28 mouse cellular contexts compared by ENCODE assay signal in genomic region chr10:108800776-108801175, GRCm38 (mm10).
"Had no signal": no experiment of that assay in that cellular context is flagged by ENCODE, and none has a peak within 500 bp of the region (broad histone marks: within the 10 kb centered on the region; RNA-seq: fewer than 3 reads in every experiment).

No protein-coding gene starts in this region.

- H3K9me3 ChIP-seq: heart, embryonic 13.5 days; heart, embryonic 15.5 days; hindbrain, embryonic 12.5 days; kidney, embryonic 15.5 days; limb, embryonic 10.5 days; limb, embryonic 12.5 days; liver, embryonic 13.5 days; liver, embryonic 15.5 days had no signal

- H3K36me3 ChIP-seq: heart, embryonic 13.5 days; heart, embryonic 15.5 days; hindbrain, embryonic 12.5 days; kidney, embryonic 15.5 days; limb, embryonic 10.5 days; limb, embryonic 12.5 days; liver, embryonic 13.5 days; liver, embryonic 15.5 days had no signal

- DNase-seq: gastrocnemius, postnatal 14 days; gastrocnemius, postnatal 36 days; heart, adult 11 months; heart, adult 2 months; heart, postnatal 14 days; heart, postnatal 36 days; kidney, adult 11 months; kidney, adult 2 months; kidney, adult 9 months; kidney, postnatal 25 days; kidney, postnatal 4 days; layer of hippocampus, adult 9-11 months; liver; liver, embryonic 13.5 days; liver, postnatal 0 days had no signal

- H3K4me1 ChIP-seq: heart, embryonic 13.5 days; heart, embryonic 15.5 days; hindbrain, embryonic 12.5 days; kidney, embryonic 15.5 days; limb, embryonic 10.5 days; limb, embryonic 12.5 days; liver, embryonic 13.5 days; liver, embryonic 15.5 days had no signal

- H3K9ac ChIP-seq: heart, embryonic 13.5 days; heart, embryonic 15.5 days; hindbrain, embryonic 12.5 days; hindbrain, embryonic 14.5 days; kidney, embryonic 15.5 days; limb, embryonic 12.5 days; liver, embryonic 13.5 days; liver, embryonic 15.5 days; liver, postnatal 0 days had no signal

- ATAC-seq: hindbrain, embryonic 16.5 days; intestine, embryonic 16.5 days; liver, postnatal 0 days had no signal

- H3K27me3 ChIP-seq: heart, embryonic 13.5 days; heart, embryonic 15.5 days; hindbrain, embryonic 12.5 days; kidney, embryonic 15.5 days; limb, embryonic 12.5 days; liver, embryonic 13.5 days; liver, embryonic 15.5 days had no signal

- H3K4me2 ChIP-seq: heart, embryonic 11.5 days; heart, embryonic 13.5 days; heart, embryonic 15.5 days; hindbrain, embryonic 12.5 days; hindbrain, embryonic 14.5 days; kidney, embryonic 15.5 days; limb, embryonic 12.5 days; liver, embryonic 11.5 days; liver, embryonic 13.5 days; liver, embryonic 15.5 days had no signal

- H3K27ac ChIP-seq: heart, adult 2 months; heart, embryonic 13.5 days; heart, embryonic 15.5 days; hindbrain, embryonic 12.5 days; hindbrain, embryonic 14.5 days; kidney, embryonic 15.5 days; kidney, postnatal 0 days; limb, embryonic 10.5 days; limb, embryonic 12.5 days; liver, embryonic 13.5 days; liver, embryonic 15.5 days had no signal

- H3K4me3 ChIP-seq: heart, adult 2 months; heart, embryonic 13.5 days; heart, embryonic 15.5 days; hindbrain, embryonic 12.5 days; kidney, embryonic 15.5 days; limb, embryonic 10.5 days; limb, embryonic 12.5 days; liver, embryonic 13.5 days; liver, embryonic 15.5 days had no signal
